Mouse (Mus musculus) E14TG2a.4 (cell line): ENCODE data around the gene Lamc1.

ENCODE experiments used
- H3K27me3 ChIP-seq: 2 replicates; pipeline ENCODE4 v1.6.1; 2014; ENCODE audit warnings: low read length, control low read depth; ENCODE audit not compliant: insufficient read depth
- H3K36me3 ChIP-seq: 2 replicates; pipeline ENCODE4 v1.6.1; 2014; ENCODE audit warnings: low read length, control low read depth; ENCODE audit not compliant: insufficient read depth
- H3K4me1 ChIP-seq: replicated peaks from 2 replicates; pipeline ENCODE4 v1.6.1; 2014; ENCODE audit warnings: low read depth, low read length, control low read depth
- H3K4me3 ChIP-seq: replicated peaks from 2 replicates; pipeline ENCODE4 v1.5.1; 2014; ENCODE audit warnings: mild to moderate bottlenecking, low read length
- H3K9me3 ChIP-seq: 2 replicates; pipeline ENCODE4 v1.6.1; 2014; ENCODE audit warnings: low read length, control low read depth
- CTCF ChIP-seq: conservative IDR thresholded peaks from 2 replicates; pipeline ENCODE4 v1.5.1; 2014; ENCODE audit warnings: low read length
- NANOG ChIP-seq: IDR thresholded peaks from 2 replicates; pipeline ENCODE4 v1.6.1; 2014; ENCODE audit warnings: borderline replicate concordance, low read length, mixed read lengths
- POU5F1 ChIP-seq: IDR thresholded peaks from 2 replicates; pipeline ENCODE4 v1.6.1; 2014; ENCODE audit warnings: low read length, borderline replicate concordance

Lamc1 gene

GRCm38 (mm10) chr1:153367048-153367447 is 34.5 kb upstream of the Lamc1 start:
- no peaks in the 10 kb centered on the region for H3K36me3 ChIP-seq
- TF ChIP-seq POU5F1 (no peak), CTCF (no peak), NANOG (no peak)
- no peak overlapping the region for H3K4me3 ChIP-seq
- H3K27me3 ChIP-seq, result no peaks in the 10 kb centered on the region
- no peaks in the 10 kb centered on the region for H3K9me3 ChIP-seq
- peaks cover 31% of the 10 kb centered on the region for H3K4me1 ChIP-seq

GRCm38 (mm10) chr1:153361926-153362325 is 29.3 kb upstream of the Lamc1 start:
- TF ChIP-seq NANOG (peak; percentile 64; the same call in 1 of the 2 replicates), POU5F1 (no peak)
- H3K4me1 ChIP-seq, result peaks cover 44% of the 10 kb centered on the region
- H3K4me3 ChIP-seq, result no peak overlapping the region
- no peaks in the 10 kb centered on the region for H3K9me3 ChIP-seq
- H3K27me3 ChIP-seq, result no peaks in the 10 kb centered on the region
- H3K36me3 ChIP-seq, result no peaks in the 10 kb centered on the region

DNA sequence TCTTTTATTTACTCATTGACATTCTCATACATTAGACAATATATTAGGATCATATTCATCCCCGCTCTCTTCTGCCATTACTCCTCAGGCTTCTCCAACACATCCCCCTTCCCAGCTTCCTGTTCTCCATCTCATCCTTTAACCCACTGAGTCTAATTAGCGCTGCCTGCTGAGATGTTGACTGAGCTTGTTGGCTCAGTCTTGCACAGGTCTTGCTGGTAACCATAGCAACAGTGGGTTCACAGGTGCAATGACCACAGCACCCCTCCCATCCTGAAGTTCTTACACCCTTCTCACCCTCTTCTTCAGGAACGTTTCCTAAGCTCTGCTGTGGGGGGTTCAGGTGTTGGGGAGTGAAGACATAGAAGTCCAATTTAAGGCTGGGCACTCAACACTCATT is 28.0 kb upstream of the Lamc1 start:
- H3K4me1 ChIP-seq, result peaks cover 41% of the 10 kb centered on the region
- no peaks in the 10 kb centered on the region for H3K27me3 ChIP-seq
- H3K9me3 ChIP-seq, result no peaks in the 10 kb centered on the region
- H3K36me3 ChIP-seq, result no peaks in the 10 kb centered on the region
- TF ChIP-seq NANOG, result peak; percentile 28; the same call in 1 of the 2 replicates
- TF ChIP-seq POU5F1, result no peak
- no peak overlapping the region for H3K4me3 ChIP-seq

GRCm38 (mm10) chr1:153357218-153357617 is 24.6 kb upstream of the Lamc1 start:
- no peaks in the 10 kb centered on the region for H3K9me3 ChIP-seq
- TF ChIP-seq CTCF, result no peak
- TF ChIP-seq POU5F1, result no peak
- TF ChIP-seq NANOG, result no peak
- peaks cover 44% of the 10 kb centered on the region for H3K4me1 ChIP-seq
- no peaks in the 10 kb centered on the region for H3K27me3 ChIP-seq
- no peak overlapping the region for H3K4me3 ChIP-seq
- no peaks in the 10 kb centered on the region for H3K36me3 ChIP-seq

- H3K27me3 ChIP-seq, result peaks cover 3% of the 10 kb centered on the region; the same call in 1 of the 2 replicates
- TF ChIP-seq CTCF (no peak), POU5F1 (no peak), NANOG (no peak)
Measured at GRCm38 (mm10) chr1:153354466-153354865, 21.9 kb upstream of the Lamc1 start.

DNA sequence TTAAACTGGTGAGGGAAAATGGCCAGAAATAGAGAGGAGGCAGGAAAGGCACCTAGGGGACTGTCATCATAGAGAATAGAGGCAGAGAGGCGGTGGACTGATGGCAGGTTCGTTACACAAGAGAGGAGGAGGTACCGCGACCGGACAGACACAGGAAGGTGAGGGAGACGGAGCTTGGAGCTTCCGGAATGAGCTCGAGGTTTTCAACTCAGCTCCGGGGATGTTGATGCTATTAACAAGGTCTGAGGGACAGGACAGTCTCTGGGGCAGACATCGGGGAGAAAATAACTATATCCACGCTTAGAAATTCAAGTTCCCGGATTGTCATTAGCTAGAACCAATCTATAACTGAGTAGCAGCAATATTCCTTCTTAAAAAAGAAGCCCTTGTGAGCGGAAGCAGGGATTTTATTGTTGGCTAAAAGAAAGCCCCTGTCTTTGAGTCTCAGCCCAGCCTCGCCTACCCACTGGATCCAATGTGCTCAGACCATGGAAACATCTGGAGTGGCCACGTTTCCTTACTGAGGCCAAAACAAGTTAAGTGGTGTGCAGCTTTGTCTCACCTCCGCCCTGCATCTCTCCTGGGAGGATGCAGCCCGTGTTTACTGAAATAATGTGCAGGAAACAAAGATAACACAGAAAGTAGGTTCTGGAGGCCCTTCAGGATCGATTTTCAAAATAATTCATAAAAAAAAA is 21.3 kb upstream of the Lamc1 start:
- H3K36me3 ChIP-seq, result no peaks in the 10 kb centered on the region
- no peak for TF ChIP-seq NANOG
- no peak for TF ChIP-seq POU5F1
- TF ChIP-seq CTCF, result no peak
- H3K4me1 ChIP-seq, result peaks cover 22% of the 10 kb centered on the region
- H3K27me3 ChIP-seq, result peaks cover 3% of the 10 kb centered on the region; the same call in 1 of the 2 replicates
- no peaks in the 10 kb centered on the region for H3K9me3 ChIP-seq
- H3K4me3 ChIP-seq, result no peak overlapping the region

More at GRCm38 (mm10) chr1:153354466-153354865, 21.9 kb upstream of the Lamc1 start:
- H3K4me3 ChIP-seq, result no peak overlapping the region
- peaks cover 20% of the 10 kb centered on the region for H3K4me1 ChIP-seq
- no peaks in the 10 kb centered on the region for H3K36me3 ChIP-seq
- H3K9me3 ChIP-seq, result no peaks in the 10 kb centered on the region

DNA sequence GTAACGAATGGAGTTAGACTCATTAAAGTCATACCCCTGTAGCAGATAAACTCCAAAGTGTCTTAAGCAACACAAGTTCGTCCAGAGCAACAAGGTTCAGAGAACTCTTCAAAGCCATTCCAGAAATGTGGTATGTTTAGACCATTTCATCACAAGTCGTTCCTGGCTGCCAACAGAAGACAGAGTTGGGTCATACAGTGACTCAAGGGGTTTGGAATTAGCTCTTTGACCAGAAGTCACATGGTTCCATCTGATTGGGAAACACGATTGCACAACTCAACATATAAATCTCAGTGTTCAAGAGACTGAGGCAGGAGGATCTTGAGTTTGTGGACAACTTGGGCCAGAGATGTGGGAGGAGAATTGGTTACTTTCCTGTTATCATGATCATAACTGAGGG is 18.4 kb upstream of the Lamc1 start:
- peaks cover 3% of the 10 kb centered on the region; the same call in 1 of the 2 replicates for H3K27me3 ChIP-seq
- peaks cover 47% of the 10 kb centered on the region for H3K4me1 ChIP-seq
- no peaks in the 10 kb centered on the region for H3K9me3 ChIP-seq
- no peak overlapping the region for H3K4me3 ChIP-seq
- TF ChIP-seq POU5F1 (no peak), CTCF (no peak), NANOG (no peak)
- no peaks in the 10 kb centered on the region for H3K36me3 ChIP-seq

DNA sequence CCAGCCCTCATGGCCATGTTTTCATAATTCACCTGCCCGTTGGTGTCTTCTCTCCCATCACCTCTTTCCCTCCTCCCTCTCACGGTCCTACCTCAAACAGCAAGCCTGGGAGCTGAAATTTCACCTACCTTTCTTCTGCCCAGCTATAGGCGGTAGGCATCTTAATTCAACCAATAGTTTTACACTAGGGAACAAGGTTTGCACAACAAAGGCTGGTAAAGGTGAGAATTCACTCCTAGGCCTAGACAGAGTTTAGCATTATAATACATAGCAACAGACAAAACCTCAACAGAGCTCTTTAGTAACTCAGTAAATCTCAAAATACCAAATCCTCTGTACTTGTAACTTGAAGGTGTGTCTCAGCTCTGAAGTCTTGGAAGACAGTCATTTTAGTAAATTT is 15.1 kb upstream of the Lamc1 start:
- Histone ChIP-seq H3K36me3 (no peaks in the 10 kb centered on the region), H3K4me1 (peaks cover 46% of the 10 kb centered on the region), H3K27me3 (peaks cover 3% of the 10 kb centered on the region; the same call in 1 of the 2 replicates), H3K9me3 (no peaks in the 10 kb centered on the region), H3K4me3 (0 out of 2 replicates have a peak overlapping the region, but pooled peaks have one; percentile 0)
- TF ChIP-seq CTCF (no peak), POU5F1 (no peak), NANOG (no peak)
